Mouse (Mus musculus) CH12.LX (cell line): ENCODE data around the gene Yif1b. TPM values are rescaled to one million over a fixed set of nuclear protein-coding genes. Genes with fewer than 3 reads are reported as not detected.

Source experiments
- DNase-seq: peaks from one replicate; pipeline ENCODE4 v3.0.0-alpha.2; 2013; ENCODE audit errors: extremely low read depth
- H3K27ac ChIP-seq: 2 replicates; pipeline ENCODE4 v1.5.1; 2012; ENCODE audit warnings: low read depth, mild to moderate bottlenecking, control low read depth, moderate library complexity; ENCODE audit not compliant: insufficient read depth
- H3K27me3 ChIP-seq: replicated peaks from 2 replicates; pipeline ENCODE3; 2012; ENCODE audit warnings: inconsistent platforms
- H3K36me3 ChIP-seq, 2 experiments: replicated peaks in 1 of 2; 2 replicates each; pipeline versions ENCODE3 to v1.6.1; 2012; ENCODE audit warnings: inconsistent platforms in 1 of 2, low read length in 1 of 2, mild to moderate bottlenecking in 1 of 2, mixed read lengths in 1 of 2, moderate library complexity in 1 of 2; ENCODE audit not compliant: control insufficient read depth in 1 of 2, insufficient read depth in 1 of 2
- H3K4me1 ChIP-seq, 2 experiments: 2 replicates each; pipeline ENCODE4 v1.6.1; 2012; ENCODE audit warnings: inconsistent platforms in 1 of 2, moderate library complexity in 1 of 2; ENCODE audit not compliant: insufficient read depth in 2 of 2, control insufficient read depth in 1 of 2
- H3K4me2 ChIP-seq: 2 replicates; pipeline ENCODE4 v1.6.1; 2012; ENCODE audit warnings: low read depth, mild to moderate bottlenecking, control low read depth; ENCODE audit not compliant: poor library complexity, insufficient read depth, severe bottlenecking
- H3K4me3 ChIP-seq, 3 experiments: fragments of 150-350 bp in 1 of 3; sonication (generic) in 1 of 3; replicated peaks in 1 of 3; 2 replicates each; pipeline versions ENCODE3 to v1.5.1; 2011 to 2012; ENCODE audit warnings: low read depth in 2 of 3, low read length in 2 of 3, mild to moderate bottlenecking in 2 of 3, moderate library complexity in 2 of 3, control low read depth in 1 of 3, improper control_type of control experiment in 1 of 3, inconsistent platforms in 1 of 3, mixed read lengths in 1 of 3; ENCODE audit not compliant: poor library complexity in 1 of 3
- H3K79me2 ChIP-seq: replicated peaks from 2 replicates; pipeline ENCODE4 v1.6.1; 2012; ENCODE audit warnings: mild to moderate bottlenecking, moderate library complexity; ENCODE audit not compliant: control insufficient read depth, poor library complexity, insufficient read depth, severe bottlenecking; ENCODE audit errors: extremely low read depth
- H3K9ac ChIP-seq: 2 replicates; pipeline ENCODE4 v1.6.1; 2012; ENCODE audit warnings: low read depth, mild to moderate bottlenecking, control low read depth, moderate library complexity; ENCODE audit not compliant: insufficient read depth
- H3K9me3 ChIP-seq: replicated peaks from 2 replicates; pipeline ENCODE3; 2012; ENCODE audit warnings: low read length, inconsistent platforms, mixed read lengths
- CHD1 ChIP-seq: IDR thresholded peaks from 2 replicates; pipeline ENCODE4 v1.6.1; 2012; ENCODE audit warnings: low read depth, low read length, improper control_type of control experiment, inconsistent platforms
- CHD2 ChIP-seq: IDR thresholded peaks from 2 replicates; pipeline ENCODE4 v1.6.1; 2011; ENCODE audit warnings: low read length, improper control_type of control experiment
- E2F4 ChIP-seq: IDR thresholded peaks from 2 replicates; pipeline ENCODE4 v1.6.1; 2011; ENCODE audit warnings: low read depth, low read length, improper control_type of control experiment; ENCODE audit not compliant: insufficient replicate concordance
- EP300 ChIP-seq: IDR thresholded peaks from 2 replicates; pipeline ENCODE4 v1.6.1; 2011; ENCODE audit warnings: low read length, improper control_type of control experiment
- ETS1 ChIP-seq: conservative IDR thresholded peaks from 2 replicates; pipeline ENCODE4 v1.6.1; 2012; ENCODE audit warnings: low read depth, mild to moderate bottlenecking, inconsistent platforms, low read length, improper control_type of control experiment, moderate library complexity
- GABPA ChIP-seq: IDR thresholded peaks from 2 replicates; pipeline ENCODE4 v1.6.1; 2012; ENCODE audit warnings: low read depth, low read length, improper control_type of control experiment, inconsistent platforms; ENCODE audit not compliant: insufficient replicate concordance
- HCFC1 ChIP-seq: IDR thresholded peaks from 2 replicates; pipeline ENCODE4 v1.6.1; 2012; ENCODE audit warnings: low read depth, mild to moderate bottlenecking, inconsistent platforms, low read length, improper control_type of control experiment
- IRF4 ChIP-seq: IDR thresholded peaks from 2 replicates; pipeline ENCODE4 v1.6.1; 2014; ENCODE audit warnings: low read depth, mild to moderate bottlenecking, inconsistent platforms, low read length, improper control_type of control experiment
- JUN ChIP-seq: IDR thresholded peaks from 2 replicates; pipeline ENCODE4 v1.6.1; 2011; ENCODE audit warnings: low read depth, mild to moderate bottlenecking, low read length, improper control_type of control experiment, moderate library complexity; ENCODE audit not compliant: insufficient read depth
- JUND ChIP-seq: conservative IDR thresholded peaks from 2 replicates; pipeline ENCODE4 v1.6.1; 2011; ENCODE audit warnings: low read depth, low read length, improper control_type of control experiment
- MEF2A ChIP-seq: IDR thresholded peaks from 2 replicates; pipeline ENCODE4 v1.6.1; 2014; ENCODE audit warnings: low read depth, mild to moderate bottlenecking, inconsistent platforms, low read length, improper control_type of control experiment, borderline replicate concordance
- MYC ChIP-seq: IDR thresholded peaks from 2 replicates; pipeline ENCODE4 v1.6.1; 2011; ENCODE audit warnings: low read depth, mild to moderate bottlenecking, improper control_type of control experiment, low read length
- NELFE ChIP-seq: IDR thresholded peaks from 2 replicates; pipeline ENCODE4 v1.6.1; 2011; ENCODE audit warnings: low read depth, low read length, improper control_type of control experiment
- RAD21 ChIP-seq: IDR thresholded peaks from 2 replicates; pipeline ENCODE4 v1.6.1; 2011; ENCODE audit warnings: low read depth, mild to moderate bottlenecking, low read length, improper control_type of control experiment, moderate library complexity
- RCOR1 ChIP-seq: conservative IDR thresholded peaks from 2 replicates; pipeline ENCODE4 v1.6.1; 2012; ENCODE audit warnings: low read depth, mild to moderate bottlenecking, inconsistent platforms, low read length, improper control_type of control experiment
- SIN3A ChIP-seq: IDR thresholded peaks from 2 replicates; pipeline ENCODE4 v1.6.1; 2012; ENCODE audit warnings: low read length, improper control_type of control experiment, inconsistent platforms
- SMC3 ChIP-seq: IDR thresholded peaks from 2 replicates; pipeline ENCODE4 v1.6.1; 2011; ENCODE audit warnings: low read depth, low read length, improper control_type of control experiment
- UBTF ChIP-seq: IDR thresholded peaks from 2 replicates; pipeline ENCODE4 v1.6.1; 2012; ENCODE audit warnings: low read depth, mild to moderate bottlenecking, inconsistent platforms, low read length, improper control_type of control experiment, moderate library complexity
- USF1 ChIP-seq: IDR thresholded peaks from 2 replicates; pipeline ENCODE4 v1.6.1; 2014; ENCODE audit warnings: low read depth, mild to moderate bottlenecking, inconsistent platforms, low read length, improper control_type of control experiment
- ZKSCAN1 ChIP-seq: IDR thresholded peaks from 2 replicates; pipeline ENCODE4 v1.6.1; 2012; ENCODE audit warnings: low read depth, inconsistent platforms, low read length, improper control_type of control experiment, borderline replicate concordance
- ZMIZ1 ChIP-seq: IDR thresholded peaks from 2 replicates; pipeline ENCODE4 v1.6.1; 2012; ENCODE audit warnings: low read depth, mild to moderate bottlenecking, inconsistent platforms, low read length, improper control_type of control experiment
- dilution Hi-C: fragments of 300-500 bp; cut with MboI; formaldehyde crosslinking; loops from 2 replicates; pipeline ENCODE4 v1.14.3; 2020; ENCODE audit warnings: low sequenced_read_pairs; ENCODE audit not compliant: extremely low pct_unique_long_range_greater_than_20kb, extremely low pct_ligation_motif_present
- in situ Hi-C: fragments of 300-500 bp; cut with MboI; formaldehyde crosslinking; loops from 3 replicates; pipeline ENCODE4 v1.14.3; 2019; ENCODE audit warnings: low sequenced_read_pairs, low pct_ligation_motif_present, low pct_unique_long_range_greater_than_20kb, mixed read lengths
- polyA plus RNA-seq: library from polyadenylated mRNA; unstranded; fragments of >175 nt; gene quantifications from 2 replicates; pipeline ENCODE4 v1.2.1, GENCODE M21; 2012; ENCODE audit warnings: low read depth; ENCODE audit not compliant: insufficient read length
- total RNA-seq, 2 experiments: library from RNA; depleted of rRNA; stranded (reverse); fragments of 300-350 nt in 1 of 2; fragments of >200 nt in 1 of 2; gene quantifications; 2 replicates each; pipeline ENCODE4 v1.2.3; 2012 to 2014

The Yif1b gene
- total and polyA plus RNA-seq, 3 experiments = 63.0 to 99.4 (median 69.4) TPM

- Histone ChIP-seq H3K4me3 (no peak overlapping the region), H3K4me1 (peaks cover 5 to 41% of the 10 kb centered on the region in 2 experiments), H3K79me2 (no peaks in the 10 kb centered on the region), H3K9ac (no peak overlapping the region), H3K27me3 (peaks cover 32% of the 10 kb centered on the region), H3K9me3 (no peaks in the 10 kb centered on the region), H3K4me2 (no peak overlapping the region), H3K27ac (no peak overlapping the region), H3K36me3 (no peaks in the 10 kb centered on the region)
- DNase-seq = no peak
- dilution Hi-C loops = no loop called here
- in situ Hi-C loops = loop anchor here (5.0 kb wide), 2 partner anchors 33 to 238 kb away; no protein-coding TSS in a partner anchor
- no peak for TF ChIP-seq USF1
- no peak for TF ChIP-seq SIN3A
- TF ChIP-seq HCFC1 = no peak
- no peak for TF ChIP-seq E2F4
- no peak for TF ChIP-seq SMC3
- no peak for TF ChIP-seq JUN
- no peak for TF ChIP-seq RAD21
- no peak for TF ChIP-seq EP300
- no peak for TF ChIP-seq ZKSCAN1
- no peak for TF ChIP-seq RCOR1
- no peak for TF ChIP-seq GABPA
- TF ChIP-seq MYC = no peak
- TF ChIP-seq JUND = no peak
- no peak for TF ChIP-seq MEF2A
Observed at GRCm38 (mm10) chr7:29289856-29290255, 51.7 kb downstream of the Yif1b start.

DNA sequence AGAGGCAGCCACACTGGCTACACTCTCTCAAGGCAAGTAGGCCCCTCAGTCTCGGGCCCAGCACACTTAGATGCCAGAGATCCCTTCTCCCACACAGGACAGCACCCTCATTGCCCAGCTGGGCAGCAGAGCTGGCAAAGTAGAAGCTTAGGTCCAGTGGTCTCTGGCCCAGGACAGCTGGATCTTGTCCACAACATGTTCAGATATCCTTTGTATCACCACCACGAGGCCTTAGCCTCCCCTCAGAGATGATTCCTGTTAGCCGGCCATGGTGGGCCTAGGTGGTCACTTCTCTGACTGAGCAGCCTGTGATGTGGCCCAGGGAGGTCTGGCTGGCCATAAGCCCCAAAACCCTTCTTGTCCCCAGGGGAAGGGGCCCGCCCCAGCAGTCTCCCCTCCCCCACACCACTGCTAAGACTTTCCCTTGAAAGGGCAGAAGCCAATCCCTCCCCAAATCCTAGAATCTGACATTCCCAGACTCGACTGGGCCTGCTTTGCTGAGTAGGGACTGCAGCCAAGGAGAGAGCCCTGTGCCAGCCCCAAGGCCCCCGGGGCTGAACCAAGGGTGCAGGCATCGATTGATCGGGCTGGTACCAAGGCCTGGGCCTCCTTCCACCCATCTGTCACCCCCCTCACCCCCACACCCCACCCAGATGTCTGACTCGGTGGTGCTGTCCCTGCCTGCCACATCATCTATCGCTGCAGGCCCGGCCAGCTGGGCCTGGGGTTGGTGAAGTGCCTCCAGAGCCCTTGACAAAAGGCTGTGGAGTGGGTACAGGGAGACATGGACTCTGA is 52.8 kb downstream of the Yif1b start:
- in situ Hi-C loops = loop anchor here (5.0 kb wide), 2 partner anchors 34 to 239 kb away; no protein-coding TSS in a partner anchor
- no peaks in the 10 kb centered on the region for H3K79me2 ChIP-seq
- dilution Hi-C loops = no loop called here

More for the DNA sequence above, 52.8 kb downstream of the Yif1b start:
- H3K36me3 ChIP-seq = no peaks in the 10 kb centered on the region
- H3K27ac ChIP-seq = no peak overlapping the region
- no peak overlapping the region for H3K4me2 ChIP-seq
- H3K4me3 ChIP-seq = no peak overlapping the region
- H3K9ac ChIP-seq = no peak overlapping the region
- H3K27me3 ChIP-seq = peaks cover 30% of the 10 kb centered on the region
- no peak for TF ChIP-seq SIN3A
- no peak for TF ChIP-seq IRF4
- TF ChIP-seq HCFC1 = no peak
- TF ChIP-seq ZMIZ1 = no peak
- no peak for TF ChIP-seq ETS1
- TF ChIP-seq CHD2 = no peak
- TF ChIP-seq NELFE = no peak
- no peak for TF ChIP-seq UBTF
- no peak for TF ChIP-seq CHD1
- H3K9me3 ChIP-seq = no peaks in the 10 kb centered on the region
- H3K4me1 ChIP-seq = peaks cover 5 to 46% of the 10 kb centered on the region in 2 experiments
- DNase-seq = no peak
